Mouse (Mus musculus) megakaryocyte, embryonic 14.5 days (primary cell): ENCODE measurements at regions not wholly inside any gene's neighbourhood (a gene's known extent, or its start where the extent isn't known, plus 50 kb on each side); places are given as distances from the start of the nearest gene placed in this dataset.

Experiments used
- FLI1 ChIP-seq: IDR thresholded peaks from 2 replicates; pipeline ENCODE4 v1.6.1; 2012; ENCODE audit warnings: low read length, inconsistent platforms, mixed read lengths
- GATA1 ChIP-seq: IDR thresholded peaks from 3 replicates; pipeline ENCODE4 v1.6.1; 2012; ENCODE audit warnings: mixed read lengths, low read length, inconsistent platforms, borderline replicate concordance

GRCm38 (mm10) chr14:97537012-97537411, 632.6 kb downstream of the Dach1 start:
- TF ChIP-seq GATA1 (no peak), FLI1 (no peak)
